Mouse (Mus musculus) kidney, adult 18-20 months (tissue): ENCODE data around the gene Serpina3a.
"Not testable (repeated sequence)": the region's sequence is repeated elsewhere in the genome, so short reads cannot be mapped to it uniquely, and the experiment has no call there.

ENCODE experiments used
- DNase-seq: peaks from one replicate; pipeline ENCODE4 v3.0.0; 2021

Gene Serpina3a

DNA sequence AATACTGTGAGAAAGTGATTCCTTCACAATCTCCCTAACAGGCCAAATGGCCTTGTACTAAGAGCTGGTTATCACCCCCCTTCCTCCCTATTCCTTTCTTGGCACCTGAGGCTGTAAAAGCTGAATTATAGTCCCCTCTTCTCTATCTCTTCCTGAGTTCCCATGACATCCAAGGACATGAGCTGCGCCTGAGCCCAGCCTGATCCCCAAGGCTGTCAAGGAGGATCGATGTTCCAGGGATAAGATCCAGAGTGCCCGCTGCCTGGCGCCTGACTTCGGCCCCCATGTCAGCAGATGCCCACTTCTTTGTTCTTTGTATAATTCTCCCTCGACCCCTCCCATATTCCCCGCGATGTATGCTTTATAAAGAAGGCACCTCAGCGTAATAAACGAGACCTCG lies at the start of gene Serpina3a:
Serpina3a (plus strand) TSS at position 392 of the 400 bp plus-strand sequence.
- not testable (repeated sequence) for DNase-seq

DNA sequence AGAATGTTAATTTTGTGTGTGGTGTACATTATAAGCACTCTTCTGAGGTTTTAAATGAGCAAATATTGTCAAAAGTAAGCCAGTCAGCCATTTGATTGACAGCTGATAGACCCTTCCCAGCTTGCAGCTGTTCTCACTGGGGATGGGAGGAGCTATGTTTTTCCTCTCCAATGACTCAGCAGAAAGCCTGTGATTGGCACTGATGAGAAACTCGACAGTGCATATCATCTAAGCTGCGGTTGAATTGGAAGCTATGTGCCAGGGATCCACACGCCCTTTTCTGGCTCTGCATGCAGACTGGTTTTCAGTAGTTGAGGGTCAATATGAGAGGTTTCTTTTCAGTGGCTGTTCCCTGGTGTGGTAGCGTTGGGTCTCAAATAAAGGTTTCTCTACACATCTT lies 48.0 kb upstream of the Serpina3a start:
- no peak for DNase-seq

DNA sequence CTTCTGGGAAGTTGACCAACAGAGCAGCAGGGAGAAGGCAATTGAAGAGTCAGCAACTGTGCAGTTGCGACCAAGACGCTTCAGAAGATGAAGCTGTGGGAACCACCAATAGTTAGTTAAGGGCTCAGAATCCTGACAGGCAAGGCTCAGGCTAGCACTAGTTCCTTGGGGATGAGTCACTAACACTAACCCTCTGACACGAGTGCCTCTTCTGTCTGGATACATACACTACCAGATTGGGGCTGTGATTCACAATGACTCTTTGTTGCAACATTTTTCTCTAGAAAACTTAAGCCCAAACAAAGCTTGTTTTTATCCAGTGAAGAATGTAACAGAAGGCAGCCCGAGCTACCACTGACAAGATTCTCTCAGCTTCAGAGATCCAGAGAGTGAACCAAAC lies 47.5 kb upstream of the Serpina3a start:
- no peak for DNase-seq

DNA sequence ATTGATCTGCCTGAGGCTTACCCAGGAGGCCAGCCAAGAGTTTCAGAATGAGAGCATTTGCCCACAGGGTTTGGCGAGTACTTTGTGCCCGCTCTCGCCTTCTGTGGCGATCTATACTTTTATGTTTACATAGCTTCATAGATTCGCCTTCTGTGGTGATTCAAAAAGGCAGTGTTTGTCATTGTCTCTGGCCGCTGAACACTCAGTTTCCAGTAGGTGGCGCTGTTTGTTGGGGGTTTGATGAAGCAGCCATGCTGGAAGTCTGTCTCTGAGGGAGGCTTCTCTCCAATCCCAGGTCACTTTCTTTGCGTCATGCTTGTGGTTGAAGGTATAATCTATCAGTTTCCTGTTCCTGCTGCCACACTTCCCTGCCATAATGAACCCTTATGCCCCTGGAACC lies 46.3 kb upstream of the Serpina3a start:
- DNase-seq: peak; percentile 61

DNA sequence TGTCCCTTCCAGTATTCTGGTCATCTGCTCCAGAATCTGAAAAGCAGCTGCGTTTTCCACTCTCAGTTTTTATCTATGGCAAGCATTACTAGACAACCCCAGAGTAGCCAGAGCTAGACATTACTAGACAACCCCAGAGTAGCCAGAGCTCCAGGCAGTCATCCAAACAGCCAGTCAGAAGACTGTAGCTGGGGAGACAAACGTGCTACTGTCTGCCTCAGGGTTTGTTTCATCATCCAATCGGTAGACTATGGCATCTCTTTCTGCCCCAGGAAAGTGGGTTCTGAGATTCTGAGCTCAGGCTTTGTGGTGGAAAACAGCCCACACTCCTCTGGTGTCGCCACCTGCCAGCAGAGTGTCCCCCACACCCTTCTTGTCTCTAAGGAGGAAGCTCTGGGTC lies 45.0 kb upstream of the Serpina3a start:
- peak; percentile 36 for DNase-seq

DNA sequence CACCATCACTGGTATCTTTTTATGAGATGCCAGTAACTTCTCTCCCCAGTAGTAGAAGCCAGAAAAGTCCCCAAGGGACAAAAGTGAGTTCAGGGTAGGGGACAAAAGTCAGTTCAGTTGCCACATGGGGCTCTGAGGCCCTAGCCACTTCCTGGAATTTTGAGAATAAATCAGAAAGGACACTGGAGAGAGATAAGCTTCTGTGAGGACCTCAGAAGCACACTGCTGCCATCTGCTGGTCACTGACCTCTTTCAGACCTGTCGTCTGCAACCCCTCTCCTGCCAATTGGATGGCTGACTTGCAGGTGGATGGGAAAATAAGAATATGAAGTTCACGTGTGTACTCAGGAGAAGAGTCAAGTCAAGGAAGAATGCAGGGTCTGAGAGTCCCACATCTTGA lies 42.9 kb upstream of the Serpina3a start:
- DNase-seq: peak; percentile 76

DNA sequence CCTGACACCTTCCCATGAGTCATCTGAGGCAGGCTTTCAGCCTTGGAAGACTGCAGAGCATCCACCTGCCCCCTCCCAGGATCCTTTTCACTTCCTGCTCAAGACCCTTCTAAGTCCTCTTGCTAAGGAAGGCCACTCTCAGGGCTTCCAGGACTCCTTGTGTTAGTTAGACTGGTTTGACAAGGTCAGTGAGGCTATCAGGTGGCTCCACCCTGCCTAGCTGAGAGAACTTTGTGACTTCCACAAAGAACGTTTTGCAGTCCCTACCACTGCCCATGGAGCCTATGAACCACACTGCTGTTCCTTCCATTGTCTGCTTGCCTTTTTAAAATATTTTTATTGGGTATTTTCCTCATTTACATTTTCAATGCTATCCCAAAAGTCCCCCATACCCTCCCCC lies 40.8 kb upstream of the Serpina3a start:
- no peak for DNase-seq

DNA sequence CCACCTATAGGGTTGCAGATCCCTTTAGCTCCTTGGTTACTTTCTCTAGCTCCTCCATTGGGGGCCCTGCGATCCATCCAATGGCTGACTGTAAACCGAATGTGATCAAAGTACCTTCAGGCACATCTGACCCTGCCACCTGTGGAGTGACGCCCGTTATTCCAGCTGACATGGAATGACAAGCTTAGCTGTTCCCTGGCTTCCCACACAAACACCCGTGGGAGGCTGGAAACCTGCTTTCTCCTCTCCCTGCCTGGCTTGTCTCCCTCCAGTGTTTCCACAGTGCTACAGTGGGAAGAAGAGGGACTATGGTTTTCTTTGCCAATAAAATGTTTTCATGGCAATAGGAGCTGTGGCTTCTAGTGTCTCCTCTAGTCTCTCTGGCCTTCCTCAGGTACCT lies 40.2 kb upstream of the Serpina3a start:
- DNase-seq: no peak

DNA sequence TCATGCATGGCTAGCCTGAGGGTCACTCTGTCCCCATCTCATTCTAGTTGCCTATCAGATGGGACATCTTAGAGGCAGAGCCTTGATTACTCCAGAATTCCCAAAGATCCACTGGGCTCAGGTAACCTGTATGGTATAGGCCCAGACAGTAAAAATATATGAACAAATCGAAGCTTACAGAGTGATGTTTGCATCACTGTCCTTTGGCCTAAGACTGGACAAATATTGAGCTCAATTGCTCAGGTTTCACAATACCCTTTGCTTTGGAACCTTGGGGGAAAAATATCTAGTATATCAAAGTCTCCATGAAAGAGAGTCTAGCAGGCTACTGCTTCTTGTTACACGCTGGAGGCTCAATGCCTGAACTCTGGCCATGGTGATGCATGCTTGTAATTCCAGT lies 22.4 kb upstream of the Serpina3a start:
- DNase-seq: no peak

DNA sequence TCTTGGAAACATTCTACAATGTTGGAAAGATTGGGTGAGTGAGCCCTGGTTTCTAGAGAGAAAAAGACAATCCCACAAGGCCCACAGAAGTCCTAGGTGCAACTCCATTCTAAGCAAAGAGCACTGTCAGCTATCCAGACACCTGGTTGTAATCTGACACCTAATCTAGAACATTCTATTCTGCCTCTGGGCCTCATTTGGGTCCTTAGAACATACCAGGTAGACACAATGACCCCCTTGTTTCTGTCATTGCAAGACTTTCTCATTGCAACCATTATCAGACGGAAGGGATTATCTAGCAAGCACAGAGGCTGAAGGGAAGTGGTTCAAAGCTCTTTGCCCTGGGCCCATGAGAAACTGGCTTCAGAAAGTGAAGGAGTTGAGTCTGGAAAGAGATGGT lies 21.2 kb upstream of the Serpina3a start:
- no peak for DNase-seq

DNA sequence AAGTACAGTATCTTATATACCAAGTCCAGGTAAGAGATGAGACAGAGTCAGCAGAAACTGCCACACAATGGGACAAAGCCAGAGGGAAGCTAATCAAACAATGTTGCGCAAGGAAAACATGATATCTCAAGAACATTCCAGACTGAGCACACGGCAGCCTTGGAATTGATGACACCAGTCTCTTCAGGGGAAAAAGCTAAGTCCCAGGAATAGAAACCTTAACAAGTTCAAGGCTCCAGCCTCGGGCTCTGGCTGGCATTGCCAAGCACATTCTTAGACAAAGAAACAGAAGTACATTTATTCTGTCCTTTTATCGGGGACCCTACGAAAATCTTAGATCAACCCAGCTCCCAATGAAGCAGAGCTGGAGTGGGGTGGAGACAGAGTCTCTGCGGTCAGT lies 11.8 kb upstream of the Serpina3a start, which contains the start of gene Serpina5:
Serpina5 (plus strand) TSS at position 346 of the 400 bp plus-strand sequence.
- DNase-seq: no peak

DNA sequence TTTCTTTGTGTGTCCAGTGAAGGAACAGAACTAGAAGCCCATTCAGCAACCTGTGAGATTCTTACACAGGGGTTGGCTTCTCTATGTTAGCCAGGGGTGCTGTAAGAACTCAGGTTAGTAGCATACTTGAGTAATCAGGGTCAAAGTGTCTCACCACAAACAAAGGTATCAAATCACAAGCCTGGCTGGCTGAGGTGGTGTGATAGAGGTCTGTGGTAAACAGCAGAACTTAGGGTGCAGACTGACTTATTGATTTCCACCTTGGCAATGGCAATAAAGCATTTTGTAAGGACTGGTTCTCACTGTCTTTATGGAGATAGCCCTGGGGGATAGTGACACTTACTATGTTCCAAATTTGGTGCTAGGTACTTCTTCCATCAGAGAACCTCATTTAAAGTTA lies 6.7 kb upstream of the Serpina3a start:
- no peak for DNase-seq

DNA sequence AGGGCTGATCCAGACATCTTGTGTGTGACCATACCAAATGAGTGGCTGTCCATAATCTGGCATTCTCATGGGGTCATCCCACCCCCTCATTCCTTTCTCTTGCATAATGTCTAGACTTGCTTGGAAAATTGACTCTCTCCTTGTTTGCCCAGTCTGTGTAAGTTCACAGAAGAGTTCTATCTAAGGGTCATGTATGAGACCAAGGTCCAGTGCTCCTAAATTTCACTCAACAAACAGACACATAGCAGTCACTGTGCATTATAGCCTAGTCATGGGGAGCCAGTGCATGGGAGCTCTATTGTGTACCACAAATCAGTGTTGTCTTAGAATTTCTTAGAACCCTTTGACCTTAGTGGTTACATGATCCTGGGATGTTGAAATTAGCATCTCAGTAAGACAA lies 5.6 kb upstream of the Serpina3a start:
- no peak for DNase-seq

DNA sequence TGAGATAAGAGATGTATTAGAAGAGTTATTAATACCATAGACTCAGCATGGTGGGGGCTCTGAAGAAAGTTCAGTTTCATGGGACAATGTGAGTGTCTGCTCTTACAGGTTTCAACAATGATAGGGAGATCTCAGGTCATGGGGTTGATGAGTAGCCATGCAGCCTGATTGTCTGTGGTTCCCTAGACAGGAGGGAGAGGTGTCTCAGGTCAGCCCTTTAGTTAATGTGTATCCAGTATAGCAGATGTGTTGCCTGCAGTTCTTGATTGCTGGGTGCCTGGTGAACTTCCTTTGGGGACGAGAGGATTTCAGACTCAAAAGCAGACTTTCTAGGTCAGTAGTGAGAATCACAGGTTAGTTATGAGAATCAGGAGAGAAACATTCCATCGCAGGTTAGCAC lies 4.0 kb upstream of the Serpina3a start:
- DNase-seq: peak; percentile 11

DNA sequence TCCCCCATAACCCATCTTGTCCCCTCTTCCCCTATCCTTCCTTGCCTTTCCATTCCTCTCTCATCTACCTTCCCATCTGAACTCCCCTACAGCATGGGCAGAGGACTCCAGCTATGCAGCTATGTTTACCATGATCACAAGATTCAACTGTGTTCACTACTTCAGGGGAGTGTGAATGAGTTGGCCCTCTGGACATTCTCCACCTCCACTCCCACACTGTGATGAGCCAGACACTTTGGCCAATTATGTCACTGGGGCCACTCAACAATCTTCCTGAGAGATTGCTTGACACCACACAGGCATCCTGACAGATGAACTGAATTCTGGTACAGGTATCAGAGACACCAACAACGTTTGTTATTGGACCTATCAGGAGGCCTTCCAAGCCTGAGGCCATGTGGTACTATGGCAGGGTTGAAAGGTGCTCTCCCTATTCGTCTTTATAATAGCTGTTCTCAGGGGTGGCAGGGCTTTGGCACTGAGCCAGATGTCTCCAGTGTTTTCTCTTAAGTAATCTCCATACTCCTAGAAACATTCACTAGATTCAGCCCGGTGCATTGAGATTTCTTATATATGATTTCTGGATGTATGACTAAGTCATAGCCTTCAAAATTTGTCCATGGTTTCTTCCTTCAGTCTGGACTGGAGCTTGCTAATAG lies 2.5 kb downstream of the Serpina3a start:
- DNase-seq: no peak

DNA sequence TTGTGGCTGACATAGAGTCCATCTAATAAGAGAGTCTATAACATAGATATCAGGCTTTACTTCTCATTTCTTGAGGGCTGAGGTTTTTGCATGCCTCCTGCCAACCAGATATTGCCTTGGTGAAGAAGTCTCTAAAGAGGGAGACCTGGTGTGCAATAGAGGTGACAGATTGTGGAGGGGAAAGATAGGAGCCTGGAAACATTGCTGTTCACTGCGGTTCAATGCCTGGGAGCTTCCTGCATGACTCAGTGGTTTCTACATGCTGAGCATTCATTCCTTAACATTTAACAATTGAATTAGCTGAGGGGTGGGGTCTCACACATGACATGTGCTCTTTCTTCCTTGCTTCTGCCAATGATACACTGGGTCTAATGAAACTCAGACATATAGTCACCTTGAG lies 10.6 kb downstream of the Serpina3a start:
- no peak for DNase-seq

DNA sequence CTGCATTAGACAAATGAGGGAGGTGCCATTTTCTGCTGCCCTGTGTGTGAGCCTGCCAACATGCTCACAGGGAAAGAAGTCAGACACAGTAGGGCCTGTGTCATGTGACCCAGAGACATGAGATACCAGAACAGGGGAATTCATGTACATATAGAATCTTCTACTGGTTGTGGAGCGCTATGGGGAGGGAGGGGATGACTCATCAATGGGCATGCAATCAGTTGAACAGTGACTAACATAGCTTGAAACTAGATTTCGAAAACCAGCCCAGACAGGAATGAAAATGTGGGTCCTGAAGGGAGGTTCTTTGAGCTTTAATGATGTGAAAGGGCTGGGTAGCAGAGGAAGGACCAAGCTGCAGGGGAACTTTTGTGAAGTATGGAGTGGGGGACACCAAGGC lies 11.5 kb downstream of the Serpina3a start:
- DNase-seq: no peak

DNA sequence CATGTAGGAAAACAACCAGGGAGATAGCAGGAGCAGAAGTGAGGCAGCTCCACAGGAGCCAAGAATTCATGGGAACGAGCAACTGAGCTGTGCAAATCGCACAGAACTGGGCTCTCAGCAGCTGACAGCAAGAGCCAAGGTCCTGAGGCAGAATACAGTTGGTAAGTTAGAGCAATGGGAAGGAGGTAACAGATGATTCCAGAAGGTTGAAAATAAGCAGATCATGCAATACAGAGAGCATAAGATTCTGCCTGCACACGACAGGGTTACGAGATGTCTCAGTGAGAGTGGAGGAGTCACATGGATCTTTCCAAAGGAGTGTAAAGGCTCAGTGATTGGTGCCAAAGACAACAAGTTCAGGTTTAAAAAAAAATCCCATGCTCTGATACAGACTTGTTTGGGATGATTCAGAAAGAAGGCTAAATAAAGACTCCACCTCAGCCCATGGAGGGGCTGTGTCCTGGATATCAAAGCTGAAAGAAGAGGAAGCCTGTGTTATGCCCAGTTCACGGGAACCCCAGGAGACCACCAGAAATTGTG lies 12.6 kb downstream of the Serpina3a start:
- DNase-seq: no peak

DNA sequence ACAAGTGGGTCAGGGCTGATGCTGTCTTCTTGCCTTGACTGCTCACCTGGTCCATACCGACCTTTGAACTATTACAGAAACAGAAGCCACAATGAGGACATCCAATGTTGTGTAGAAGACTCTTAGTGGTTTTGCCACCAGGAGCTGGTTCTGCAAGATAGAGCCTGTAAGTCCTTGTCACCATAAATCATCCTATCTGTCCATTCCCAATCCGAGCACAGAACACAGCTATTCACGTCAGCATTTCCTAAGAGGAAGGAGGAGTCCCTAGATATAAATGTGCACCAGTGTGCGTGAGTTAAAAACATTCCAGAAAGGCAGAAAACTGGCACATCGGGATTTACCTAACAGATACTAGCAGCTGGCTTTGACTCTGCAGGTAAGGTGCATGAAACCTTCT lies 15.2 kb downstream of the Serpina3a start, which contains the start of gene Serpina3b:
Serpina3b (plus strand) TSS at position 301 of the 400 bp plus-strand sequence.
- DNase-seq: no peak

DNA sequence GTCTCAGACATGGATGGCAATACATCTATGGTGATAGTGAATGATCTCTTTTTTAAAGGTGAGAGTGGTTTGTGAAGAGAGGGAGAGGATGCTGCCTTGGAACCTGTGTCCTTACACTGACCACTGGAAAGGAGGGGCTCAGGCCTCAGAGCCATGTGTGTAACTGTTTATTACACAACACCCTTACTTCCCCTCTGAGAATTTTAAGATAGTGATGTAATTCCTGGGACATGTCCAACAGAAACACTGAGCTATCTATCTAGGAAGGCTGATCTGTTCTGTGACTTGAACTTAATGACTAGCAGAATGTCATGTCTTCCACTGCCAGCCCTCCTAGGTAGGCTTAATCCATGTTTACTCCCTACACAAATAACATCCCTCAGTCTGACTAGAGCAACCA lies 18.5 kb downstream of the Serpina3a start:
- no peak for DNase-seq

DNA sequence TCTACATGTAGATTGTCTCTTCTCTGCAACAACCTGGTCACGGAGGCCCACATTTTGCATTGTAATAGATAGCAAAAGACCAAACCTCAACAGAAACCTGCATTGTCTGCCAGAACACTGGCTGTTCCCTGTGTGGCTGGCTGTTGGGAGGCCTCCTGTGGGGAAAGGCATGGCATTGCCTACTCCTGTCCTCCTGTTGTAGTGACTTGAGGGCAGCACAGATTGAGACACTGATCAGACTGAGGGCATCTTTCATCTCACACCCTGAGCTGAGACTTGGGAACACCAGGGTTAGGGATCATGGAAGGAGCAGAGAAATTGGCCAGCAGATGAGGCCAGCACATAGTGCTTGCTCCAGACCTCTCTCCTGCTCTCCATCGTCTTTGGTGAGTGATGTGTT lies 25.7 kb downstream of the Serpina3a start:
- no peak for DNase-seq

DNA sequence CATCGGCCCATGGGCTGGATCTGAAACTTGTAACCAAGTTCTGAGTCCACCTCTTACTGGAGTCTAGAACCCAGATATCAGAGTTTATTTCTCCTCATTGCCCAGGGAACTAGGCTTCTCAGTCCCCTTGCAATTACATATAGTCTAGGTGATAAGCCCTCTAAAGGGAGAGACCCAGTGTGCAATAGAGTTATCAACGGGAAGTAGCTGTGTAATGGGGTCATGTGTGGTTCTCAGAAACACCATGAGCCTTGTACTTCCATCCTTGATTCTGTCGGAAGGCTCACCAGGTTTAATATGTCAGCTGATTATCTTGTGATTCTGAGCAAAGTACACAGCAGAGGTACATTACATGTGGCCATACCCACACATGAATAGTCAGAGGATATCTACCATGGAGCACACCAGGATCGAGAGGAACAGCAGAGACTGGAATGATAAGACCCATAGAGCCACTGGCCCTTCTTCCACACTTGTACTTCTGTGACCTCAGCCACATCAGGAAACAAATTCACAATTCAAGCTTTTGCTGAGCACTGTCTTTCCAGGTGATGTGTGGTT lies 28.1 kb downstream of the Serpina3a start:
- DNase-seq: no peak

DNA sequence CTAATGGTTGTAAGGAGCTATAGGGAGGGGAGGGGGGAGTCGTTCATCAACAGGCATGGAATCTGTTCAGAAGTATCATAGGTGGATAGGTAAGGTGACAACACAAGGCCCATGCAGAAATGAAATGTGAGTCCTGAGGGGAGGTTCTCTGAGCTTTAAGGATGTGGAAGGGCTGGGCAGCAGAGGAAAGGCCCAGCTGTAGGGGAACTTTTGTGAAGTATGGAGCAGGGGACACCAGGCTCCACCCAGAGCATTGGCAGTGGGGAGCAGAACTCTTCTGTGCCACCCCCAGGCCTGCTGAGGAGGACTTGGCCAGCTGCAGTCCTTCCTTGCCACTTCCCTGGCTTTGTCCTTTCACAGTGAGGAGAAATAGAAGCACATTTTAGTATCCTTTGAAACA lies 29.0 kb downstream of the Serpina3a start:
- DNase-seq: no peak

DNA sequence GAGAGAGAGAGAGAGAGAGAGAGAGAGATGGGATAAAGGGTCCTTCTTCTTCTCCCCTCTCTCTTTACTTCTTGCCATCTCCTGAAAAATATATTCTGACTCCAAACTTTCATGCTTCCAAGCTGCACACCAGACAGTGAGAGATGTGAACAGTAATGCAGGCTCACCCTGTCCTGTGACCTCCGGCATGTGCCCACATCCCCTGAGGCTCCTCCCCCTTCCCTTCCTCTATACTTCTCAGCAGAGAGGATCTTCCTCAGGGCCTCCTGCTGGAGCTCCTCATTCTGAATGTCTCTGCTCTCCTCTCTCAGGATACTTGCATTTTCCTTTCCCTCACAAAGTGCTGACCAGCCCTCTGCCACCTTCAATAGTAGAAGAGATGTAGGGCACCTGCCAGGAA lies 29.9 kb downstream of the Serpina3a start:
- DNase-seq: no peak

DNA sequence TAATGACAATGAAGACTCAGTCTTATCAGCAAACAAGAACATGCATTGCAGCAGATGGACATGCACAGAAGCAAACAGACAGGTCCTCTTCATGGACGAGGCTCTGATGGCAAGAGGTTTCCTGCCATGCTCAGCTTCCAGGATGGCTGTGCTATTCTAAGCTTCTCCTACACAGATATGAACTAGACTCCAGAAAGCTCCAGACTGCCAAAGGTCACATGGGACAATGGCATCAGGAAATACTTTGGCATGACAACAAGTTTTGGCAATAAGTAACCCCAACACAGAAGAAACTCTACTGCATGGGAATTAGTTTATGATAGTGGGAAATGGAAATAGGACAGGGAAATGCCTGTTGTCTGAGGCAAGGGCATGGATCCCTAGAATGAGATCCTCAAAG lies 30.8 kb downstream of the Serpina3a start:
- DNase-seq: no peak
